Mouse (Mus musculus) frontal cortex, postnatal 14 days (tissue): ENCODE data around the gene Ctnna3.
"Not testable (repeated sequence)": the region's sequence is repeated elsewhere in the genome, so short reads cannot be mapped to it uniquely, and the experiment has no call there.

ENCODE experiments used
- DNase-seq, 2 experiments: peaks; one replicate each; pipeline ENCODE4 v3.0.0; 2022; ENCODE audit warnings: low spot score in 2 of 2

Gene Ctnna3

GRCm38 (mm10) chr10:64483281-64483680 is 1053.4 kb downstream of the Ctnna3 start:
- DNase-seq = no peak

DNA sequence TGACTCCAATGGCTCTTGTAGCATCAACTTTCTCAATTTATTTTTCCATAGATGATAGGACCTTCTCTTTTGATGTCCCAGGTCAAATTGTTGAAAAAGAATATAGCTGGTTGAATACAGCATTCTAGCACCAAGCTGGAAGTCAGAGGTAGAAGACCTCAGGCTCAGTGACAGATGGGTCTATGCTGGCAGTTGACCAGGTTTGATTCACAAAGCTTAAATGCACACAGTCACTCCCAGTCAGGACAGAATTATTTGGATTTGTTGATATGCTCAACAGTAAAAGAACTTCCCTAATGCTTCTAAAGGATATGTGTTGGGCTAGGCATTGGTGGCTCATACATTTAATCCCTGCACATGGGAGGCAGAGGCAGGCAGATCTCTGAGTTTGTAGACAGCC is 1059.6 kb downstream of the Ctnna3 start:
- no peak for DNase-seq

GRCm38 (mm10) chr10:64543647-64544046 is 1113.7 kb downstream of the Ctnna3 start:
- DNase-seq = no peak

GRCm38 (mm10) chr10:64544389-64544788 is 1114.5 kb downstream of the Ctnna3 start:
- DNase-seq = no peak

DNA sequence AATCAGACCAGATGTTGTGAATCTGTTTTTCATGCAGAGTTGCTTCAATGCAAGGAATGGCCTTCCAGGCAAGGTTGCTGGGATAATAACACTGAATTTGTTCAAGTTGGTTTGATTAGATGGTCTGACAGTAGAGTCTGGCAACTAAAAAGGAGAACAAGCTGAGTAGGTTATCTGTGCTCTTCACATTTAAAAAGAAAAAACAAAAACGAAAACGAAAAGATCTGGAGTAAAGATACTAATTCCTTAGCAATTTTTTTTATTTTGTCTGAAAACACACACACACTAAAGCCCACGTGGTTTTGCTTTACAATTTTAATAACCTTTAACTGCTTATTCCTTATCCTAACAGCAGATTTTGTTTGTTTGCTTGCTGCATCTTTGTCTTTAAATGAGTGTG is 1141.4 kb downstream of the Ctnna3 start:
- DNase-seq = no peak

DNA sequence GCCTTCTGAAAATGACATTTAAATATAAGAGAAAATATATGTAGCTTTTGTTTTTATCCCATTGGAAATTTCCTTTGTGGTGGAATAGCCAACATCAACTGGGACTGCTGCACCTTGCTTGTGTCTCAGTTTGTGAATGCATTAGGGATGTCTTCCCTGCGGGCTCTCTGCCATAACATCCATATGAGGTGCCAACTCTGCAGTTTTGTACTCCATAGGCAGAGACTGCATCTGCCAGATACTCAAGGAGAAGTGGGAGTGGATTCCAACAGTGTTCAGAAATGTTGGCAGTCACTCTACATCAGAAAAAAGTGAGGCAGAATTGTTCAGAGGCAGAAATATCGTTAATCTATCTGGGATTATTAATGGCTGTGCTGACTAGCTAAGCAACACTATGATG is 1158.2 kb downstream of the Ctnna3 start:
- peak; percentile 12 to 15 for DNase-seq

- DNase-seq = no peak
Measured at GRCm38 (mm10) chr10:64636760-64637159, 1206.9 kb downstream of the Ctnna3 start.

GRCm38 (mm10) chr10:64639061-64639460 is 1209.2 kb downstream of the Ctnna3 start:
- no peak for DNase-seq

DNA sequence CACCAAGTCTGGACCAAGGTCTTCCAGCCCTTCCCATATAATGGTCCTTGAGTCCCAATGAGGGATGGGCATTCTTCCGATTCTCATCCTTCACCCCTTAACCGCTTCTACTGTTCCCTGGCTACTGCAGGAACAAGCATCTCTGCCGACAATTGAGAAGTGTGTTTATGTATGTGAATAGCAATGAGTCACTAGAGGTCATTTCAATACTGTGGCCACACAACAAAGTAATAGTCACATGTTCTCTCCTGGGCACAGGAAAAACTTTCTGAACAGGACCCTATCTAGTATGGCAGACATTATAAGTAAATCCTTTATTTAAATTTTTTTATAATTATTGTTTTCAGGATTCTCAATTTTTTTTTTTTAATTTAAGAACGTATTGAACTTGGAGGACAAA is 1211.2 kb downstream of the Ctnna3 start:
- no peak for DNase-seq

GRCm38 (mm10) chr10:64641576-64641975 is 1211.7 kb downstream of the Ctnna3 start:
- no peak for DNase-seq

DNA sequence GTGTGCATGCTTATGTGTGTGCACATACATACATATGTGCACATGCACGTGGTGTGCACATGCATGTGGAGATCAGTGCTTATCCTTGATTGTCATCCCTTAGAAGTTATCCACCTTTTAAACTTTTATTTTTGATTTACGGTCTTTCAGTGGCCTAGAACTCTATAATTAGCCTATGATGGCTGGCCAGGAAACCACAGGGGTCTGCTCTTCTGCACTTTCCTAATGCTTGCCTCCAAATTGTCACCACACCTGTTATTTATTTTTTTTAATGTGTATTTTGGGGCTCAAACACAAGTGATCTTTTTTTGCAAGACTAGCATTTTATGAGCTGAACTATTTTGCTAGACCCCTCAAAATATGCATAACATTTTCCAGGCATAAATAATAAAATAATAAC is 1214.1 kb downstream of the Ctnna3 start:
- DNase-seq = no peak

GRCm38 (mm10) chr10:64661190-64661589 is 1231.3 kb downstream of the Ctnna3 start:
- no peak for DNase-seq

- DNase-seq = no peak
Measured at GRCm38 (mm10) chr10:64671469-64671868, 1241.6 kb downstream of the Ctnna3 start.

- no peak for DNase-seq
Measured at GRCm38 (mm10) chr10:64675796-64676195, 1245.9 kb downstream of the Ctnna3 start.

GRCm38 (mm10) chr10:64710017-64710416 is 1280.1 kb downstream of the Ctnna3 start:
- no peak for DNase-seq

DNA sequence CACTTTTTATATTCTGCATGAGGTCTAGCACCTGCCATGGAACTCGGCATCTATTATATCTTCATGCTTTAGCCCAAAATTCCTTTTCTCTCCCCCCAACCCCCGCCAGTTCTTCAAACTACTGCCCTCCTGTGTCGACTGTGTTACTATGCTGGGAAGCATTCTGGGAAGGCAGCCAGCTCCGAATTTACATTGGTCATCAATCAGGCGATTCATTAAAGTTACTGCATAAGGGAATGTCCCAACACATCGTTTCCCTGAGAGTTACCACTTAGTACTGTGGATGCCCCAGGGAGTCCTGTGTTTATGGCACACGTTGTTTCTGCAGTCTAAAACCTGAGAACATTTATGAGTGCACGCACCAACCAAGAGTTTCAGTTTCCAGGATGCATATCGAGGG is 1288.1 kb downstream of the Ctnna3 start:
- peak in 1 of 2 experiments; percentile 5 for DNase-seq

- DNase-seq = no peak
Measured at GRCm38 (mm10) chr10:64735692-64736091, 1305.8 kb downstream of the Ctnna3 start.

DNA sequence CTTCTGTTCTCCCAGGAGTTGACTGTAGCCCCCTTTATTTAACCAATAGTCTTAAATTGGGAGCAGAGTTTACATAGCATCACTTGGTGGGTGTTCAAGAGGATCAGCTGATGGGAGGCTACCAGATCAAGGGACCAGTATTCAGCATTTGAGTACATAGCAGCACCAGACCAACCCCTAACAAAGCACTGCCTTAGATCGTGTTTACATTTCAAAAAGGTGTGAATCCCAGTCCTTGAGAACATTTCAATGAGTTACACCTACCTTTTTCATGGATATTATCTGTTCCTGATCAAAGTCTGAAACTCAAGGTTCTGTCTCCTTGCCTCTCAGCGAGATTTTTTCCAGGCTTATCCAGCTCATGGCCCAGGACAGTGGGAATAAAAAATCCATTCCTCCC is 1306.7 kb downstream of the Ctnna3 start:
- DNase-seq = no peak

GRCm38 (mm10) chr10:64741721-64742120 is 1311.8 kb downstream of the Ctnna3 start:
- DNase-seq = not testable (repeated sequence)

- DNase-seq = not testable (repeated sequence)
Measured at GRCm38 (mm10) chr10:64744099-64744498, 1314.2 kb downstream of the Ctnna3 start.

DNA sequence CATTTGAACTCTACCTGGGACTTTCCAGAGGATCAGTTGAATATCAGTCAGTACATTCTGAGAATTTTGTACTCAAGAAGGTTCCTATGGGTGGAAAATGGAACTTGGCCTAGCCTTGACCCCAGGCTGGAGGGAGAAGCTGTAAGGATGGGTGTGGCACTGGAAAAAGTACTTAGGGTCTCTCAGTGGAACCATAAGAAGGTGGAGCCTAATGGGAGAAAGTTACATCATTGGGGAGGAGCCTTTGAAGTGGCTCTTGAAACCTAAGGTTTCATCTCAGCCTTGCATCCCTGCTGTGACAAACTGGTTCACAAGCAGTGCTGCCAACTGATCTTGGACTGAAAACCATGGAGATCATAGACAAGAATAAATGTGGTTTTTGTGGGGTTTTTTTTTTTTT is 1318.8 kb downstream of the Ctnna3 start:
- no peak for DNase-seq

- peak; percentile 4 to 14 for DNase-seq
Measured at GRCm38 (mm10) chr10:64750791-64751190, 1320.9 kb downstream of the Ctnna3 start.

DNA sequence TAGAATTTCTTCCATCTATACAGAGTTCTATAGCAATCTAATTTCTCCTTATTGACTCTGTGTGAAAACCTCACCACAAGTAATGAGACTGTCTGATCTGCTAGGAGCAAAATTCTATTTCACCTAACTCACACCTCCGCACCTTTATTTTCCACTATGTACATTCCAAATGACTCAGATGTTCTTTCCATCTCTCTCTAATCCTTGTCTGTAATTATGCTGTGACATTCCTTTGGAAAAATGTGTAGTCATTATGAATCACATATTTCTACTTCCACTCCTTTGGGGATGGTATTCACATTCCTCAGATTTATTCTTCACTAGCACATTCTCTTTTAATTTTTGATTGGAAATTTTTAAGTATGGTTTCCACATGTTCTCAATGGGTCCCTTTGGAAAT is 1406.4 kb downstream of the Ctnna3 start:
- no peak for DNase-seq

DNA sequence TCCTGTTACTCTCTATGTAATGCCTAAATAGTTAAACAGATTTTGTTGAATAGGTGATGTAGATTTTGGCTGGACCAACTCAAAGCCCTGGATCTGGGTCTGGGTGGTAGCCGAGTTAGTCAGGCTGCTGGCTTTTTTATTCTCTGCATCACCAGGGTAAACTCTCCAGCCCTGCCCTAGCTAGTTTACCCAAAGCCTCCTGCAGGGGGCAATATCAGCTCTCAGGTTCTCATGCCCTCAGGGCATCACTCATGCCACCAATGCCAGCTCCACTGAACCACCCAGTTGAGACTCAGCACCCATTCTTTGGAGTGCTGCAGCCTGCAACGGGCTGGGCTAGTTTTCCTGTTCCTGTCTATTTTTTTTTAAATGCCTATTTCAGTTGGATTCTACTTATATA is 1431.5 kb downstream of the Ctnna3 start:
- DNase-seq = peak in 1 of 2 experiments; percentile 4

DNA sequence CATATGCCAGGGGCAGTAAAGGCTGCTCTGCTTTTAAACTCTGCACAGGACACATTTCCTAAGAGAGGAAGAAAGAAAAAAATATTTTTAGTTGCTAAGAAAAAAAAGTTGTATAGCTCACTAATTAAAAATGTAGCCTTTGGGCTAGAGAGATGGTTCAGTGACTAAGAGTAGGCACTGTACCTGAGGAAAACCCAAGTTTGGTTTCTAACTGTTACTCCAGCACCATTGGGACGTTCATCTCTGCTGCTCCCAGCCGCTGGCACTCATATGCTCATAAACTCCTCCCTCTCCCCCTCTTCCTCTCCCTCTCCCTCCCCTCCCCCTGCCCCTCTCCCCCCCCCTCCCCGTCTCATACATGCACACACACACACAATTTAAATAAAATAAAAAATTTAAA is 1441.0 kb downstream of the Ctnna3 start:
- no peak for DNase-seq
